Mouse (Mus musculus) intestine, embryonic 15.5 days (tissue): ENCODE results near the gene Klhl31. TPM values are rescaled to one million over a fixed set of nuclear protein-coding genes. Genes with fewer than 3 reads are reported as not detected.

Experiments used
- ATAC-seq: fragments of 200-750 bp; cut with Nextera tagmentation; 2 replicates; pipeline ENCODE4 v1.8.0; 2017; ENCODE audit warnings: moderate TSS enrichment, moderate library complexity
- H3K27ac ChIP-seq: fragments of 300-500 bp; sonication (generic); 2 replicates; pipeline ENCODE4 v1.5.1; 2015; ENCODE audit warnings: mild to moderate bottlenecking, inconsistent platforms
- H3K27me3 ChIP-seq: fragments of 300-500 bp; sonication (generic); replicated peaks from 2 replicates; pipeline ENCODE4 v1.6.1; 2015; ENCODE audit warnings: inconsistent platforms
- H3K36me3 ChIP-seq: fragments of 300-500 bp; sonication (generic); 2 replicates; pipeline ENCODE4 v1.6.1; 2015; ENCODE audit warnings: inconsistent platforms
- H3K4me1 ChIP-seq: fragments of 300-500 bp; sonication (generic); replicated peaks from 2 replicates; pipeline ENCODE4 v1.6.1; 2015; ENCODE audit warnings: inconsistent platforms
- H3K4me2 ChIP-seq: fragments of 300-500 bp; sonication (generic); replicated peaks from 2 replicates; pipeline ENCODE4 v1.6.1; 2015; ENCODE audit warnings: mild to moderate bottlenecking, inconsistent platforms
- H3K4me3 ChIP-seq: fragments of 300-500 bp; sonication (generic); replicated peaks from 2 replicates; pipeline ENCODE4 v1.5.1; 2015; ENCODE audit warnings: inconsistent platforms
- H3K9ac ChIP-seq: fragments of 300-500 bp; sonication (generic); 2 replicates; pipeline ENCODE4 v1.6.1; 2015; ENCODE audit warnings: inconsistent platforms
- H3K9me3 ChIP-seq: fragments of 300-500 bp; sonication (generic); 2 replicates; pipeline ENCODE4 v1.6.1; 2016; ENCODE audit warnings: inconsistent platforms
- WGBS: fragments of 180-500 bp; shearing (Covaris S2); methylation state at CpG from one replicate; pipeline ENCODE4 v1.1.7; 2015; 5-methylcytosine and 5-hydroxymethylcytosine counted together
- polyA plus RNA-seq: library from polyadenylated mRNA; unstranded; fragments of >200 nt; fragmentation: Nextera tagmentation; extraction: Ambion mirVana; gene quantifications from 2 replicates; pipeline ENCODE4 v1.2.1, GENCODE M21; 2015

The Klhl31 gene
- polyA plus RNA-seq: 0.08 and 0.29 TPM in 2 replicates

- Histone ChIP-seq H3K36me3 (no peaks in the 10 kb centered on the region), H3K27me3 (no peaks in the 10 kb centered on the region), H3K9me3 (no peaks in the 10 kb centered on the region), H3K9ac (no peak within 1 kb of the TSS), H3K4me2 (no peak within 1 kb of the TSS), H3K27ac (no peak within 1 kb of the TSS), H3K4me1 (no peaks in the 10 kb centered on the region), H3K4me3 (no peak within 1 kb of the TSS)
- WGBS: 41% methylated on average over 10 of the region's 10 CpGs
- no peak for ATAC-seq
Measured at GRCm38 (mm10) chr9:77636450-77636951, at the start of gene Klhl31. TSS of gene Klhl31 (plus strand) at chr9:77636500.

- no peaks in the 10 kb centered on the region for H3K36me3 ChIP-seq
- no peak overlapping the region for H3K27ac ChIP-seq
- 78% methylated on average over 6 of the region's 6 CpGs for WGBS
- no peak overlapping the region for H3K4me3 ChIP-seq
- H3K27me3 ChIP-seq: no peaks in the 10 kb centered on the region
- no peaks in the 10 kb centered on the region for H3K9me3 ChIP-seq
- no peak for ATAC-seq
- H3K4me2 ChIP-seq: no peak overlapping the region
- no peaks in the 10 kb centered on the region for H3K4me1 ChIP-seq
- H3K9ac ChIP-seq: no peak overlapping the region
Measured at GRCm38 (mm10) chr9:77586806-77587591, 49.3 kb upstream of the Klhl31 start.

- Histone ChIP-seq H3K4me2 (no peak overlapping the region), H3K9me3 (no peaks in the 10 kb centered on the region), H3K27me3 (no peaks in the 10 kb centered on the region), H3K4me3 (no peak overlapping the region), H3K9ac (no peak overlapping the region), H3K4me1 (no peaks in the 10 kb centered on the region), H3K27ac (no peak overlapping the region), H3K36me3 (no peaks in the 10 kb centered on the region)
- ATAC-seq: no peak
- WGBS: 89% methylated on average over 7 of the region's 7 CpGs
Measured at GRCm38 (mm10) chr9:77587616-77588015, 48.7 kb upstream of the Klhl31 start.

GRCm38 (mm10) chr9:77589496-77589895 lies 46.8 kb upstream of the Klhl31 start:
- Histone ChIP-seq H3K36me3 (no peaks in the 10 kb centered on the region), H3K9ac (no peak overlapping the region), H3K9me3 (no peaks in the 10 kb centered on the region), H3K4me3 (no peak overlapping the region), H3K4me1 (no peaks in the 10 kb centered on the region), H3K4me2 (no peak overlapping the region), H3K27ac (no peak overlapping the region), H3K27me3 (no peaks in the 10 kb centered on the region)
- no peak for ATAC-seq
- WGBS: 36% methylated on average over 2 of the region's 2 CpGs

- no peak for ATAC-seq
- Histone ChIP-seq H3K4me2 (no peak overlapping the region), H3K9ac (no peak overlapping the region), H3K4me3 (no peak overlapping the region), H3K36me3 (no peaks in the 10 kb centered on the region), H3K4me1 (no peaks in the 10 kb centered on the region), H3K27ac (no peak overlapping the region), H3K27me3 (no peaks in the 10 kb centered on the region), H3K9me3 (no peaks in the 10 kb centered on the region)
- 67% methylated on average over 4 of the region's 4 CpGs for WGBS
Measured at GRCm38 (mm10) chr9:77592423-77592822, 43.9 kb upstream of the Klhl31 start.

GRCm38 (mm10) chr9:77595006-77595626 lies 41.2 kb upstream of the Klhl31 start:
- no peak for ATAC-seq
- H3K9me3 ChIP-seq: no peaks in the 10 kb centered on the region
- H3K4me2 ChIP-seq: no peak overlapping the region
- no peak overlapping the region for H3K4me3 ChIP-seq
- no peak overlapping the region for H3K9ac ChIP-seq
- H3K4me1 ChIP-seq: no peaks in the 10 kb centered on the region
- H3K27ac ChIP-seq: no peak overlapping the region
- H3K27me3 ChIP-seq: no peaks in the 10 kb centered on the region
- H3K36me3 ChIP-seq: no peaks in the 10 kb centered on the region
- 59% methylated on average over 12 of the region's 12 CpGs for WGBS

GRCm38 (mm10) chr9:77596355-77596754 lies 39.9 kb upstream of the Klhl31 start:
- H3K36me3 ChIP-seq: no peaks in the 10 kb centered on the region
- H3K9ac ChIP-seq: no peak overlapping the region
- no peak for ATAC-seq
- no peaks in the 10 kb centered on the region for H3K27me3 ChIP-seq
- H3K4me2 ChIP-seq: no peak overlapping the region
- no peaks in the 10 kb centered on the region for H3K9me3 ChIP-seq
- 34% methylated on average over 7 of the region's 7 CpGs for WGBS
- H3K4me3 ChIP-seq: no peak overlapping the region
- no peaks in the 10 kb centered on the region for H3K4me1 ChIP-seq
- H3K27ac ChIP-seq: no peak overlapping the region

- Histone ChIP-seq H3K27ac (no peak overlapping the region), H3K4me3 (no peak overlapping the region), H3K36me3 (no peaks in the 10 kb centered on the region), H3K9me3 (no peaks in the 10 kb centered on the region), H3K9ac (no peak overlapping the region), H3K4me2 (no peak overlapping the region), H3K27me3 (no peaks in the 10 kb centered on the region), H3K4me1 (no peaks in the 10 kb centered on the region)
- ATAC-seq: no peak
- WGBS: 57% methylated on average over 3 of the region's 3 CpGs
Measured at GRCm38 (mm10) chr9:77598560-77598959, 37.7 kb upstream of the Klhl31 start.

- Histone ChIP-seq H3K27ac (no peak overlapping the region), H3K4me2 (no peak overlapping the region), H3K9me3 (no peaks in the 10 kb centered on the region), H3K9ac (no peak overlapping the region), H3K4me1 (no peaks in the 10 kb centered on the region), H3K36me3 (no peaks in the 10 kb centered on the region), H3K4me3 (no peak overlapping the region), H3K27me3 (no peaks in the 10 kb centered on the region)
- WGBS: 80% methylated on average over 10 of the region's 10 CpGs
- ATAC-seq: no peak
Measured at GRCm38 (mm10) chr9:77602302-77603266, 33.7 kb upstream of the Klhl31 start.

GRCm38 (mm10) chr9:77603965-77604509 lies 32.3 kb upstream of the Klhl31 start:
- peak; percentile 47 for ATAC-seq
- WGBS: 70% methylated on average over 1 of the region's 1 CpGs
- Histone ChIP-seq H3K36me3 (no peaks in the 10 kb centered on the region), H3K4me1 (no peaks in the 10 kb centered on the region), H3K9me3 (no peaks in the 10 kb centered on the region), H3K27ac (no peak overlapping the region), H3K27me3 (no peaks in the 10 kb centered on the region), H3K4me2 (no peak overlapping the region), H3K4me3 (no peak overlapping the region), H3K9ac (no peak overlapping the region)

- Histone ChIP-seq H3K27ac (no peak overlapping the region), H3K9ac (no peak overlapping the region), H3K27me3 (no peaks in the 10 kb centered on the region), H3K36me3 (no peaks in the 10 kb centered on the region), H3K9me3 (no peaks in the 10 kb centered on the region), H3K4me3 (no peak overlapping the region), H3K4me2 (no peak overlapping the region), H3K4me1 (no peaks in the 10 kb centered on the region)
- 74% methylated on average over 6 of the region's 6 CpGs for WGBS
- no peak for ATAC-seq
Measured at GRCm38 (mm10) chr9:77607295-77607694, 29.0 kb upstream of the Klhl31 start.

GRCm38 (mm10) chr9:77607840-77608239 lies 28.5 kb upstream of the Klhl31 start:
- H3K4me2 ChIP-seq: no peak overlapping the region
- H3K9ac ChIP-seq: no peak overlapping the region
- no peaks in the 10 kb centered on the region for H3K27me3 ChIP-seq
- no peak for ATAC-seq
- H3K4me1 ChIP-seq: no peaks in the 10 kb centered on the region
- no peaks in the 10 kb centered on the region for H3K36me3 ChIP-seq
- no peak overlapping the region for H3K4me3 ChIP-seq
- 21% methylated on average over 7 of the region's 7 CpGs for WGBS
- no peaks in the 10 kb centered on the region for H3K9me3 ChIP-seq
- H3K27ac ChIP-seq: no peak overlapping the region
